Comparison of ENCODE assay signal across 28 mouse cellular contexts in the genomic region with DNA sequence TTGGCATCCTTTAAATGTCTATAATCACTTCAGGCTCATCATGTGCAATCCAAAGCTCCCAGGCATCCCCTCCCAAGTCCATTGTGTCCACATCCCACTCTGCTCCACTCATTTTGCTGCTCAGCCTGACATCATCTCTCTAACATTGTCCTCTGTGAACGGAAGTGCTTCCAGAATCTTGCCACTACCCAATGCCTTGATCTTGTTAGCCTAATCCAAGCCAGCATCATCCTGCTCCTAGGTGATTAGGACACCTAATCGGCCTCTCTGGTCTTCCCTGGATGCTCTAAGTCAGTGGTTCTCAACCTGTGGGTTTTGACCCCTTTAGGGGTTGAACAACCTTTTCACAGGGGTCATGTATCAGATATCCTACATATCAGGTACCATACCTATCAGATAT.
"Had no signal": no experiment of that assay in that cellular context is flagged by ENCODE, and none has a peak within 500 bp of the region (broad histone marks: within the 10 kb centered on the region; RNA-seq: fewer than 3 reads in every experiment).

No protein-coding gene starts in this region.

- H3K27ac ChIP-seq: left cerebral cortex, adult 2 months; limb, embryonic 10.5 days; limb, embryonic 12.5 days; limb, embryonic 13.5 days; limb, embryonic 15.5 days; liver, embryonic 12.5 days; liver, embryonic 13.5 days; liver, embryonic 14.5 days; liver, embryonic 15.5 days; lung, embryonic 15.5 days; macrophage; midbrain, embryonic 10.5 days; midbrain, embryonic 12.5 days; midbrain, embryonic 13.5 days; midbrain, embryonic 15.5 days had no signal

- H3K36me3 ChIP-seq: limb, embryonic 10.5 days; limb, embryonic 12.5 days; limb, embryonic 13.5 days; limb, embryonic 15.5 days; liver, embryonic 12.5 days; liver, embryonic 13.5 days; liver, embryonic 15.5 days; lung, embryonic 15.5 days; midbrain, embryonic 10.5 days; midbrain, embryonic 12.5 days; midbrain, embryonic 13.5 days; midbrain, embryonic 15.5 days had no signal

- H3K9me3 ChIP-seq: limb, embryonic 10.5 days; limb, embryonic 12.5 days; limb, embryonic 13.5 days; limb, embryonic 15.5 days; liver, embryonic 15.5 days; lung, embryonic 15.5 days; midbrain, embryonic 12.5 days; midbrain, embryonic 13.5 days; midbrain, embryonic 15.5 days had no signal

- DNase-seq: left cerebral cortex, postnatal 4 days; liver; liver, embryonic 13.5 days; liver, postnatal 0 days; lung, adult 18-20 months; lung, adult 2 months; lung, embryonic 14.5 days; lung, postnatal 10 days; lung, postnatal 14 days; lung, postnatal 36 days; lung, postnatal 4 days; midbrain, embryonic 14.5 days had no signal

- H3K27me3 ChIP-seq: limb, embryonic 12.5 days; limb, embryonic 13.5 days; limb, embryonic 15.5 days; liver, embryonic 12.5 days; liver, embryonic 13.5 days; liver, embryonic 15.5 days; lung, embryonic 15.5 days; megakaryocyte, embryonic 14.5 days; midbrain, embryonic 12.5 days; midbrain, embryonic 13.5 days; midbrain, embryonic 15.5 days had no signal

- H3K4me3 ChIP-seq: left cerebral cortex, adult 2 months; limb, embryonic 10.5 days; limb, embryonic 12.5 days; limb, embryonic 13.5 days; limb, embryonic 15.5 days; liver, embryonic 12.5 days; liver, embryonic 13.5 days; liver, embryonic 15.5 days; lung, embryonic 15.5 days; megakaryocyte, embryonic 14.5 days; midbrain, embryonic 10.5 days; midbrain, embryonic 12.5 days; midbrain, embryonic 13.5 days; midbrain, embryonic 15.5 days; myocyte had no signal

- H3K4me1 ChIP-seq: limb, embryonic 10.5 days; limb, embryonic 12.5 days; limb, embryonic 13.5 days; limb, embryonic 15.5 days; liver, embryonic 12.5 days; liver, embryonic 13.5 days; liver, embryonic 15.5 days; lung, embryonic 15.5 days; megakaryocyte, embryonic 14.5 days; midbrain, embryonic 10.5 days; midbrain, embryonic 12.5 days; midbrain, embryonic 15.5 days had no signal
